Mouse (Mus musculus) stomach, embryonic 14.5 days (tissue): ENCODE measurements at regions not wholly inside any gene's neighbourhood (a gene's known extent, or its start where the extent isn't known, plus 50 kb on each side); places are given as distances from the start of the nearest gene placed in this dataset.
A peak's percentile ranks its signal among the peaks of the same experiment; 100 is the strongest.

Source experiments
- ATAC-seq: fragments of 200-750 bp; cut with Nextera tagmentation; 2 replicates; pipeline ENCODE4 v1.8.0; 2017; ENCODE audit warnings: low read depth, moderate TSS enrichment; ENCODE audit not compliant: insufficient number of reproducible peaks, insufficient read depth, low FRiP score
- H3K27ac ChIP-seq: fragments of 300-500 bp; sonication (generic); 2 replicates; pipeline ENCODE4 v1.5.1; 2014; ENCODE audit warnings: mild to moderate bottlenecking, low read length, moderate library complexity, mixed read lengths
- H3K27me3 ChIP-seq: fragments of 300-500 bp; sonication (generic); 2 replicates; pipeline ENCODE4 v1.6.1; 2014; ENCODE audit warnings: low read length, control low read depth, mixed read lengths; ENCODE audit not compliant: control insufficient read depth, insufficient read depth
- H3K36me3 ChIP-seq: fragments of 300-500 bp; sonication (generic); 2 replicates; pipeline ENCODE4 v1.6.1; 2014; ENCODE audit warnings: mild to moderate bottlenecking, control low read depth, low read length, moderate library complexity, mixed read lengths; ENCODE audit not compliant: control insufficient read depth, insufficient read depth
- H3K4me1 ChIP-seq: fragments of 300-500 bp; sonication (generic); 2 replicates; pipeline ENCODE4 v1.6.1; 2014; ENCODE audit warnings: low read length, control low read depth, mixed read lengths; ENCODE audit not compliant: control insufficient read depth, insufficient read depth
- H3K4me2 ChIP-seq: fragments of 300-500 bp; sonication (generic); replicated peaks from 2 replicates; pipeline ENCODE4 v1.6.1; 2014; ENCODE audit warnings: low read depth, low read length, control low read depth
- H3K4me3 ChIP-seq: fragments of 300-500 bp; sonication (generic); 2 replicates; pipeline ENCODE4 v1.5.1; 2014; ENCODE audit warnings: low read depth, low read length, control low read depth
- H3K9ac ChIP-seq: fragments of 300-500 bp; sonication (generic); replicated peaks from 2 replicates; pipeline ENCODE4 v1.6.1; 2014; ENCODE audit warnings: low read depth, mild to moderate bottlenecking, control low read depth, low read length, moderate library complexity, mixed read lengths
- H3K9me3 ChIP-seq: fragments of 300-500 bp; sonication (generic); 2 replicates; pipeline ENCODE4 v1.6.1; 2016; ENCODE audit warnings: low read depth, low read length, control low read depth; ENCODE audit not compliant: control insufficient read depth
- WGBS: fragments of 180-500 bp; shearing (Covaris S2); extraction: QIAGEN DNeasy Blood & Tissue Kit; methylation state at CpG from one replicate; pipeline ENCODE4 v1.1.7; 2014; 5-methylcytosine and 5-hydroxymethylcytosine counted together

GRCm38 (mm10) chr6:117237096-117237495 is 68.8 kb downstream of the Cxcl12 start:
- Histone ChIP-seq H3K9me3 (no peaks in the 10 kb centered on the region), H3K4me2 (no peak overlapping the region), H3K4me3 (no peak overlapping the region), H3K4me1 (no peaks in the 10 kb centered on the region), H3K27me3 (no peaks in the 10 kb centered on the region), H3K27ac (no peak overlapping the region), H3K36me3 (no peaks in the 10 kb centered on the region), H3K9ac (no peak overlapping the region)
- ATAC-seq, result no peak
- 73% methylated on average over 5 of the region's 5 CpGs for WGBS

GRCm38 (mm10) chr6:117241206-117241605 is 72.9 kb downstream of the Cxcl12 start:
- no peak for ATAC-seq
- no peaks in the 10 kb centered on the region for H3K36me3 ChIP-seq
- H3K27ac ChIP-seq, result no peak overlapping the region
- peaks cover 13% of the 10 kb centered on the region; the same call in 1 of the 2 replicates for H3K4me1 ChIP-seq
- no peak overlapping the region for H3K4me3 ChIP-seq
- no peak overlapping the region for H3K9ac ChIP-seq
- H3K27me3 ChIP-seq, result no peaks in the 10 kb centered on the region
- H3K9me3 ChIP-seq, result no peaks in the 10 kb centered on the region
- H3K4me2 ChIP-seq, result no peak overlapping the region
- 61% methylated on average over 3 of the region's 3 CpGs for WGBS

- ATAC-seq, result no peak
- Histone ChIP-seq H3K4me1 (peaks cover 13% of the 10 kb centered on the region; the same call in 1 of the 2 replicates), H3K36me3 (no peaks in the 10 kb centered on the region), H3K9ac (no peak overlapping the region), H3K27me3 (no peaks in the 10 kb centered on the region), H3K9me3 (no peaks in the 10 kb centered on the region), H3K27ac (0 out of 2 replicates have a peak overlapping the region, but pooled peaks have one; percentile 15), H3K4me3 (no peak overlapping the region), H3K4me2 (no peak overlapping the region)
- 58% methylated on average over 5 of the region's 5 CpGs for WGBS
Measured at GRCm38 (mm10) chr6:117245398-117245797, 77.1 kb downstream of the Cxcl12 start.

DNA sequence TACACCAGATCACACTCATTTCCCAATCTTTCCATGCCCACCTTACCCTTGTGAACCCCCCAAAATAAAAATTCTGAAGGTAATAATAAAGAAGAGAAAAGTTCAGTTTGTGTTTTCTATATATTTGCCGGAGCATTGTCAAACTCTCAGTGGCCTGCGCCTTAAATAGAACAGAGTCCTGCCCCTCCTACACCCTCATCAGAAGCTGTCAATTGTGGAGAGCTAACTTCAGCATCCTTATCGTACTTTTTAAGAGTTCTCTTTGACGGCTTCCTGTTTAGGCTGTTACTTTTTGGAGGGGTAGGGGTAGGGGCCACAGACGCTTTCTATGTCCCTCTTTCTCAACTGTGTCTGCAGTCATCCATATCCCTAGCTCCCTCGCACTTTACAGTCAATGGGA is 77.5 kb downstream of the Cxcl12 start:
- Histone ChIP-seq H3K4me3 (no peak overlapping the region), H3K9ac (no peak overlapping the region), H3K4me2 (no peak overlapping the region), H3K27ac (no peak overlapping the region), H3K9me3 (no peaks in the 10 kb centered on the region), H3K27me3 (no peaks in the 10 kb centered on the region), H3K36me3 (no peaks in the 10 kb centered on the region), H3K4me1 (peaks cover 13% of the 10 kb centered on the region; the same call in 1 of the 2 replicates)
- 61% methylated on average over 6 of the region's 6 CpGs for WGBS
- no peak for ATAC-seq

DNA sequence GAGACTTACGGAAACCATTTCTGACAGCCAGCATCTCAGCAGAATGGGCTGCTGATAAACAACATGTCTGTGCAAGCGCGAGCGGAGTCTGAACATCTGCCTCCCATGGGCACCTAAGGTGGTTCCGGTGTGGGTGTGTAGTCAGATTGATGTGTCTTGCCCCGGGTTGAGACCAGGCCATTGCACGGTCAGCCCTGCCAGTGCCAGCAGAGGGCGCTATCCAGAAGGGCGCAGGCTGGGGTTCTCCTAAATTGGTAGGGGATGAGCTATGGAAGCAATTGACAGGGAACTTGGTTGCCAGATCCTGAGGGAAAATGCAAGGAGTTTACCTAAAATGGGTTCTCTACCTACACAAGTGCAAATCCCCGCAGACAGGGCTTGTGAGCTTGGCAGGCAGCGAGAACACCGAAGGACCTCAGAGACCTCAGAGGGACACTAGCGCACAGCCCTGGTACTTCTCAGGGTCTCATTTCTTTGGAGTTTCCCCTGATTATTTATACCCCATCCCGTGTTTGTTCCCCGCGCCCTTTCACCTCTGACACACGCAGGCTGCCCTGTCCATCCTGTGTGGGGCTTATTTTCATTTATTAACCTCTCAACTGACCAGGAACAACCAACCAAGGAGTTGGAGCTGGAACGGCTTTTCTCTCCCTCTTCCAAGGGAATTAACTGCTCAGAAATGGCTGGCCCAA is 81.0 kb downstream of the Cxcl12 start:
- Histone ChIP-seq H3K9me3 (no peaks in the 10 kb centered on the region), H3K4me1 (peaks cover 10% of the 10 kb centered on the region; the same call in 1 of the 2 replicates), H3K36me3 (no peaks in the 10 kb centered on the region), H3K27ac (no peak overlapping the region), H3K9ac (no peak overlapping the region), H3K4me2 (no peak overlapping the region), H3K27me3 (no peaks in the 10 kb centered on the region), H3K4me3 (no peak overlapping the region)
- ATAC-seq, result no peak
- WGBS, result 83% methylated on average over 18 of the region's 18 CpGs

GRCm38 (mm10) chr6:117250051-117250450 is 81.7 kb downstream of the Cxcl12 start:
- Histone ChIP-seq H3K4me3 (no peak overlapping the region), H3K27me3 (no peaks in the 10 kb centered on the region), H3K4me2 (no peak overlapping the region), H3K9me3 (no peaks in the 10 kb centered on the region), H3K36me3 (no peaks in the 10 kb centered on the region), H3K4me1 (peaks cover 6% of the 10 kb centered on the region; the same call in 1 of the 2 replicates), H3K9ac (no peak overlapping the region), H3K27ac (no peak overlapping the region)
- ATAC-seq, result no peak
- WGBS, result 51% methylated on average over 2 of the region's 2 CpGs

- ATAC-seq, result no peak
- H3K4me3 ChIP-seq, result no peak overlapping the region
- no peaks in the 10 kb centered on the region for H3K36me3 ChIP-seq
- no peaks in the 10 kb centered on the region for H3K27me3 ChIP-seq
- 71% methylated on average over 12 of the region's 12 CpGs for WGBS
- H3K9me3 ChIP-seq, result no peaks in the 10 kb centered on the region
- H3K4me2 ChIP-seq, result no peak overlapping the region
- no peak overlapping the region for H3K27ac ChIP-seq
- no peak overlapping the region for H3K9ac ChIP-seq
- H3K4me1 ChIP-seq, result no peaks in the 10 kb centered on the region
Measured at GRCm38 (mm10) chr6:117251383-117251925, 83.1 kb downstream of the Cxcl12 start.

DNA sequence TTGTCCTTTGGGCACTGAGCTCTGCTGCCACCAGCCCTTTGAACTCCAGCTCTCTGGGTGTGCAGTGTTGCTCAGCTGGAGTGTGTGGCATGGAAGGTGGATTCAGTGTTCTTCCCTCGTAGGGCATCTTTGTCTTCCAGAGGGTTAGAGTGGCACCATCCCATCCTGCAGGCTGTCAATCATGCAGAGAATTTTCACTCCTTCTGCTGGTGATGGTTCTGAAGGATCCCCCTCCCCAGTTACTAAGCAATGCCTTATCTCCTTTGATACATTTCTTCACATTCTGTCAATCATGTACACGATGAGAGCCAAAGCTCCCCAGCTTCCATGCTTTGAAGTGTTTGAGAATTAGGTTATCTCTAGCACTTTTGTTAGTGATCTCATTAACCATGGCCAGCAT is 84.0 kb downstream of the Cxcl12 start:
- Histone ChIP-seq H3K27me3 (no peaks in the 10 kb centered on the region), H3K4me3 (no peak overlapping the region), H3K9me3 (no peaks in the 10 kb centered on the region), H3K36me3 (no peaks in the 10 kb centered on the region), H3K27ac (no peak overlapping the region), H3K9ac (no peak overlapping the region), H3K4me1 (no peaks in the 10 kb centered on the region), H3K4me2 (no peak overlapping the region)
- 66% methylated on average over 2 of the region's 2 CpGs for WGBS
- ATAC-seq, result no peak

- ATAC-seq, result no peak
- no peaks in the 10 kb centered on the region for H3K36me3 ChIP-seq
- WGBS, result 76% methylated on average over 6 of the region's 6 CpGs
- H3K4me3 ChIP-seq, result no peak overlapping the region
- no peaks in the 10 kb centered on the region for H3K27me3 ChIP-seq
- no peaks in the 10 kb centered on the region for H3K9me3 ChIP-seq
- no peak overlapping the region for H3K27ac ChIP-seq
- H3K4me2 ChIP-seq, result no peak overlapping the region
- H3K9ac ChIP-seq, result no peak overlapping the region
- no peaks in the 10 kb centered on the region for H3K4me1 ChIP-seq
Measured at GRCm38 (mm10) chr6:117253036-117253435, 84.7 kb downstream of the Cxcl12 start.
